Mouse (Mus musculus) Muller cell, postnatal 12 days (primary cell): Measurements from ENCODE around the gene Olfr68.
"Not testable (repeated sequence)": the region's sequence is repeated elsewhere in the genome, so short reads cannot be mapped to it uniquely, and the experiment has no call there.

ENCODE experiments used
- DNase-seq: peaks from one replicate; pipeline ENCODE4 v3.0.0-alpha.2; 2015; ENCODE audit errors: inconsistent ontology term

The Olfr68 gene

DNA sequence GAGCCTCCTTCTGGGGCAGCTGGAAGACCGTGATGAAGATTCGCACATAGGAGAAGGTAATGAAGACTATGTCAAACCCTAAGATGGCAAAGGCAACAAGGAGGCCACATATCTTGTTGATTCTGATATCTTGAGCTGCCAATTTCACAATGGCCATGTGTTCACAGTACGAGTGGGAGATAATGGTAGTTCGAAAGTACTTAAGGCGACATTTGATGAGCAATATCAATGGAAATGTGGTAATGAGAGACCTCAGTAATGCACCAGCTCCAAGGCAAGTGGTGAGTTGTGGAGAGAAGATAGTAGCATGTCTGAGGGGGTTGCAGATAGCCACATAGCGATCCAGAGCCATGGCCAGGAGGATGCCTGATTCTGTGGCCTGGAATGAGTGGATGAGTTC is 11.8 kb downstream of the Olfr68 start:
- not testable (repeated sequence) for DNase-seq

DNA sequence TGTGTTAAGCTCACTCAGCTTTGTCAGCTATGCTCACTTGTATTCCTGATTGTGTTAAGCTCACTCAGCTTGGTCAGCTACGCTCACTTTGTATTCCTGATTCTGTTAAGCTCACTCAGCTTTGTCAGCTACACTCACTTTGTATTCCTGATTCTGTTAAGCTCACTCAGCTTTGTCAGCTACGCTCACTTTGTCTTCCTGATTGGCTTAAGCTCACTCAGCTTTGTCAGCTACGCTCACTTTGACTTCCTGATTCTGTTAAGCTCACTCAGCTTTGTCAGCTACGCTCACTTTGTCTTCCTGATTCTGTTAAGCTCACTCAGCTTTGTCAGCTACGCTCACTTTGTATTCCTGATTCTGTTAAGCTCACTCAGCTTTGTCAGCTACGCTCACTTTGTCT is 17.3 kb downstream of the Olfr68 start:
- DNase-seq, result not testable (repeated sequence)

DNA sequence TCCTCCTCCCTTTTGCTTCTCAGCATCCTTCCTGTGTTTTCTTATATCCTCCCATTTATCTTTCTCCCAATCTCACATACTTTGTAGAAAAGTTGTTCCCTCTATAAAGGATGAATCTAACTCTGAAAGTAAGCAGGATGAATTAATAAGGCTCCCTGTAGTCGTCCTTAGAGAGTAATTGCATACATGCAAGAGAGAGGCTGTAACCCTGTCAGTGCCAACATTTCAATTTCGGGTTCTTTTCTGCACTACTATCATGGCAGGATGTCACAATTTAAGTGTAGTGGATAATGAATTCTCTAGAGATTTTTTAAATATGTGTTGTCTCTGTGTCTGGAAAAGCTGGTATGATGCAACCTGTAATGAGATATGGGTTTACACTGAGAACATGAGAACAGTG is 22.3 kb downstream of the Olfr68 start, which contains the start of gene Olfr630:
Gene Olfr630, minus strand, starts transcription at position 101 of the 400 bp plus-strand sequence.
- DNase-seq, result no peak

DNA sequence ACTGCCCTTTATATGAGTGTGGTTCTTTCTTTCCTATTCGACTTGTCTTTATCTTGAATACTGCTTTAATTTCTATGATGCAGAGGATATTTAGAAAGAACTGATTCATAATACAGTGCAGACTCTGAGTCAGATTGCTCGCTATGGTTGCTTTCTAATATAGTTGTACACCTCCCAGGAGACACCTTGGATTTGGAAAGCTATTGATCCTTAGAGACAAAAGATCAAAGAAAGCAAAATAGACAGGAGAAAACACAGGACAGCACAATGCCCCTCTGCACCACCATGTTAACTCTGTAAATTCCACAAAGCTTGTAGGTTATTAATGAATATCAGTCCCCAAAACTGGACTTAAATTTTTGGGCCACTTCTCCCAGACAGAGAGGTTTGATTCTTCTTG is 34.7 kb downstream of the Olfr68 start, which contains the start of gene Olfr629:
Gene Olfr629, minus strand, starts transcription at position 101 of the 400 bp plus-strand sequence.
- DNase-seq, result no peak

DNA sequence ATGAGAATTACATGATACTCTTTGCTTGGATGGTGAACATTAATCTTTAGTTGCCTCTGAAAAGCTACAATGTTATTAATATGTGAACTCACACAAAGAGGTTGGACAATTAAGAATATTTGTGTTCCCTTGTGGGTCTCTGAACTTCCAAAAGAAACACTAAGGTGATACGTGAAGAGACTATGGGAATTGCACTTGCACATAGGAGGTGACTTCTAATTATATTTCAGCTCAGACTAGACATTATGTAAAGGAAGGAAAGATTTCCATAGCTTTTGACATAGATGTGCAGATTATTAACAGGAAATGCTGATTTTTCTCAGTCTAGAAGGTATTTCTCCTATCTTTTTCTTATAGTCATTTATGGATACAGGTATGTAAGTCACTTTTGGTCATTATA is 49.4 kb downstream of the Olfr68 start, which contains the start of gene Olfr628:
Gene Olfr628, plus strand, starts transcription at position 301 of the 400 bp plus-strand sequence.
- no peak for DNase-seq
